Mouse (Mus musculus): Measurements from ENCODE around the gene Sigirr. TPM values are rescaled to one million over a fixed set of nuclear protein-coding genes. Genes with fewer than 3 reads are reported as not detected.

Sigirr gene
- total RNA-seq, 2 experiments from 2014 or later: 6.7 to 8.2 TPM

GRCm38 (mm10) chr7:141103161-141103560 lies 2.8 kb upstream of the Sigirr start:
- DNase-seq: no peak
- intact Hi-C loops (cut with DNase I): no loop called here

GRCm38 (mm10) chr7:141097177-141097576 lies 3.2 kb downstream of the Sigirr start:
- DNase-seq: no peak
- intact Hi-C loops (cut with DNase I): no loop called here

- intact Hi-C loops (cut with DNase I): no loop called here
- DNase-seq: peak; percentile 66 to 69
Observed at GRCm38 (mm10) chr7:141096649-141097056, 3.7 kb downstream of the Sigirr start.

- DNase-seq: no peak
- intact Hi-C loops (cut with DNase I): no loop called here
Observed at GRCm38 (mm10) chr7:141096021-141096420, 4.4 kb downstream of the Sigirr start.

- no peak for DNase-seq
- intact Hi-C loops (cut with DNase I): no loop called here
Observed at GRCm38 (mm10) chr7:141094487-141095205, 5.7 kb downstream of the Sigirr start.

- DNase-seq: no peak
- intact Hi-C loops (cut with DNase I): no loop called here
Observed at GRCm38 (mm10) chr7:141093950-141094349, 6.4 kb downstream of the Sigirr start.

- DNase-seq: peak; percentile 86 to 88
- intact Hi-C loops (cut with DNase I): loop anchor here (1.0 kb wide), 1 partner anchor 84 kb away; no protein-coding TSS in a partner anchor
Observed at GRCm38 (mm10) chr7:141092051-141092735, 8.2 kb downstream of the Sigirr start.

- DNase-seq: no peak
- intact Hi-C loops (cut with DNase I): no loop called here
Observed at GRCm38 (mm10) chr7:141090228-141090627, 10.1 kb downstream of the Sigirr start.

GRCm38 (mm10) chr7:141088473-141088872 lies 11.9 kb downstream of the Sigirr start:
- intact Hi-C loops (cut with DNase I): no loop called here
- no peak for DNase-seq

- intact Hi-C loops (cut with DNase I): no loop called here
- DNase-seq: no peak
Observed at GRCm38 (mm10) chr7:141087894-141088293, 12.5 kb downstream of the Sigirr start.

- intact Hi-C loops (cut with DNase I): no loop called here
- no peak for DNase-seq
Observed at GRCm38 (mm10) chr7:141079481-141080449, 20.6 kb downstream of the Sigirr start.

GRCm38 (mm10) chr7:141078876-141079275 lies 21.5 kb downstream of the Sigirr start:
- DNase-seq: no peak
- intact Hi-C loops (cut with DNase I): no loop called here

GRCm38 (mm10) chr7:141077841-141078240 lies 22.5 kb downstream of the Sigirr start, which contains the start of gene Pkp3:
Gene Pkp3, plus strand, starts transcription at chr7:141078218.
- DNase-seq: no peak
- intact Hi-C loops (cut with DNase I): no loop called here

GRCm38 (mm10) chr7:141073782-141074181 lies 26.6 kb downstream of the Sigirr start:
- intact Hi-C loops (cut with DNase I): loop anchor here (5.0 kb wide), 1 partner anchor 104 kb away; no protein-coding TSS in a partner anchor

GRCm38 (mm10) chr7:141072017-141072745 lies 28.2 kb downstream of the Sigirr start:
- no peak for DNase-seq
- intact Hi-C loops (cut with DNase I): loop anchor here (5.0 kb wide), 1 partner anchor 105 kb away; no protein-coding TSS in a partner anchor

More at GRCm38 (mm10) chr7:141073782-141074181, 26.6 kb downstream of the Sigirr start:
- DNase-seq: no peak

- intact Hi-C loops (cut with DNase I): loop anchor here (1.0 to 5.0 kb wide), 2 partner anchors 107 to 161 kb away; no protein-coding TSS in a partner anchor
- DNase-seq: peak; percentile 72 to 84
Observed at GRCm38 (mm10) chr7:141070058-141070862, 30.1 kb downstream of the Sigirr start.

GRCm38 (mm10) chr7:141068351-141068750 lies 32.0 kb downstream of the Sigirr start:
- DNase-seq: no peak
- intact Hi-C loops (cut with DNase I): loop anchor here (5.0 kb wide), 1 partner anchor 226 kb away; no protein-coding TSS in a partner anchor

GRCm38 (mm10) chr7:141064576-141064975 lies 35.8 kb downstream of the Sigirr start:
- no peak for DNase-seq
- intact Hi-C loops (cut with DNase I): no loop called here

- no peak for DNase-seq
- intact Hi-C loops (cut with DNase I): no loop called here
Observed at GRCm38 (mm10) chr7:141064175-141064574, 36.2 kb downstream of the Sigirr start.

All from heart, postnatal 10 days (tissue).